Mouse (Mus musculus): Measurements from ENCODE around the gene Mpi. TPM values are rescaled to one million over a fixed set of nuclear protein-coding genes. Genes with fewer than 3 reads are reported as not detected.

Mpi gene
- polyA plus RNA-seq, 1 experiment from 2014 or later = 64.7 TPM

DNA sequence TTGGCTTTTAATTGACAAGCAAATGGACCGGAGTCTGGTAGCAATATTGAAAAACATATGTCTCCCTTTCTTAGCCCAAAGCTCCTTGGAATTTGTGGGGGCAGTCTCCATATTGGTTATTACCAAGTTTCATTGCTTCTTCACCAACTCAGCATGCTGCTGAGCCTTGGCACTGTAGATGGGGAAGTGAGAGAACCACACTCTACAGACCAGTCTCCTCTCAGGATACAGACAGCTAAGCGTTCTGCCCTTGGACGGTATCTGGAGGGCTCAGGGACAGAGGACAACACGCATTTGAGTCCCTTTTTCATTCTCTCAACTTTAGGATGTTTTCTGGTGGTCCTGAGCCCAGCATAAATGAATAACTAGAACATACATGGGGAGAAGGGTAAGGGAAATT is 6.1 kb upstream of the Mpi start:
- no peak for DNase-seq (ENCODE audit: low spot score)
- no peaks in the 10 kb centered on the region for H3K9me3 ChIP-seq (replicated peaks)
- H3K4me1 ChIP-seq = peaks cover 37% of the 10 kb centered on the region
- H3K27ac ChIP-seq (replicated peaks) = no peak overlapping the region
- no peak overlapping the region for H3K4me3 ChIP-seq
- 86% methylated on average over 4 of the region's 4 CpGs for WGBS
- H3K27me3 ChIP-seq (ENCODE audit: low read depth, poor library complexity, severe bottlenecking) = no peaks in the 10 kb centered on the region
- no peaks in the 10 kb centered on the region for H3K36me3 ChIP-seq

- 85% methylated on average over 3 of the region's 3 CpGs for WGBS
- no peak overlapping the region for H3K4me3 ChIP-seq
- H3K27me3 ChIP-seq (ENCODE audit: low read depth, poor library complexity, severe bottlenecking) = no peaks in the 10 kb centered on the region
- H3K27ac ChIP-seq (replicated peaks) = no peak overlapping the region
- H3K36me3 ChIP-seq = no peaks in the 10 kb centered on the region
- no peaks in the 10 kb centered on the region for H3K9me3 ChIP-seq (replicated peaks)
- peaks cover 39% of the 10 kb centered on the region for H3K4me1 ChIP-seq
- DNase-seq (ENCODE audit: low spot score) = no peak
Measured at GRCm38 (mm10) chr9:57557215-57557614, 4.7 kb upstream of the Mpi start.

DNA sequence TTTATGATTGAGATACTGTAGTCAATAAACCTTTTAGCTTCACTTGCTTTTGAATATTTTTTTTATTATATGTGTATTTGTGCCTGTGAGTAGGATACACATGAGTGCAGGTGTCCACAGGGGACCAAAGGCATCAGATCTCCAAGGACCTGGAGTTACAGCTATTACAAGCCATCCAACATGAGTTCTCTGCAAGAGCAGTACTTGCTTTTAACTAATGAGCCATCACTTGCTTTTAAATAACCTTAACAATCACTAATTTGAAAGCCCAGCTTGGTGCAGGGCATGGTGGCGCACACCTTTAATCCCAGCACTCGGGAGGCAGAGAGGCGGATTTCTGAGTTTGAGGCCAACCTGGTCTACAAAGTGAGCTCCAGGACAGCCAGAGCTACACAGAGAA is 2.2 kb upstream of the Mpi start:
- WGBS = 47% methylated on average over 3 of the region's 3 CpGs
- Histone ChIP-seq H3K9me3 (replicated peaks) (no peaks in the 10 kb centered on the region), H3K4me3 (no peak overlapping the region), H3K4me1 (peaks cover 32% of the 10 kb centered on the region), H3K27ac (replicated peaks) (no peak overlapping the region), H3K36me3 (peaks cover 10% of the 10 kb centered on the region), H3K27me3 (ENCODE audit: low read depth, poor library complexity, severe bottlenecking) (no peaks in the 10 kb centered on the region)
- no peak for DNase-seq (ENCODE audit: low spot score)

DNA sequence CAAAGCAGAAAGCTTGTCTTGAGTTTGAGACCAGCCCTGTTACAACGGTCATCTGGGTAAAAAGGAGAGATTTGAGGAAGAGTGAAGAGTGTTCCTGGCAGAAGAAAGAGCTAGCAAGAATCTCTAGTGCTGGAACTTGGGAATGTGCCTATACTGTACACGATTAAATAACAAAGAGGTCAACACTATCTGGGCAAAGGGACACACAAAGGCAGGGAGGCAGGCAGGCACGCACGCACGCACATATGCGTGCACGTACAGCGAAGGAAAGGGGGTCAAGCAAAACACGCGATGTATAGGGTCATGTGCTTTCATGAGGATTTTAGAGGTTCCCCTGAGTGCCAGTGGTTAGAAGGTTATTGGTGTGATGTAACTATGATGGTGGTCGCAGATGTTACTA is 556 bp upstream of the Mpi start:
- Histone ChIP-seq H3K9me3 (replicated peaks) (no peaks in the 10 kb centered on the region), H3K4me1 (peaks cover 32% of the 10 kb centered on the region), H3K4me3 (peak overlapping the region; percentile 69; the same call in 1 of the 2 replicates), H3K36me3 (peaks cover 27% of the 10 kb centered on the region), H3K27me3 (ENCODE audit: low read depth, poor library complexity, severe bottlenecking) (no peaks in the 10 kb centered on the region), H3K27ac (replicated peaks) (no peak overlapping the region)
- WGBS = 72% methylated on average over 11 of the region's 11 CpGs
- DNase-seq (ENCODE audit: low spot score) = no peak

DNA sequence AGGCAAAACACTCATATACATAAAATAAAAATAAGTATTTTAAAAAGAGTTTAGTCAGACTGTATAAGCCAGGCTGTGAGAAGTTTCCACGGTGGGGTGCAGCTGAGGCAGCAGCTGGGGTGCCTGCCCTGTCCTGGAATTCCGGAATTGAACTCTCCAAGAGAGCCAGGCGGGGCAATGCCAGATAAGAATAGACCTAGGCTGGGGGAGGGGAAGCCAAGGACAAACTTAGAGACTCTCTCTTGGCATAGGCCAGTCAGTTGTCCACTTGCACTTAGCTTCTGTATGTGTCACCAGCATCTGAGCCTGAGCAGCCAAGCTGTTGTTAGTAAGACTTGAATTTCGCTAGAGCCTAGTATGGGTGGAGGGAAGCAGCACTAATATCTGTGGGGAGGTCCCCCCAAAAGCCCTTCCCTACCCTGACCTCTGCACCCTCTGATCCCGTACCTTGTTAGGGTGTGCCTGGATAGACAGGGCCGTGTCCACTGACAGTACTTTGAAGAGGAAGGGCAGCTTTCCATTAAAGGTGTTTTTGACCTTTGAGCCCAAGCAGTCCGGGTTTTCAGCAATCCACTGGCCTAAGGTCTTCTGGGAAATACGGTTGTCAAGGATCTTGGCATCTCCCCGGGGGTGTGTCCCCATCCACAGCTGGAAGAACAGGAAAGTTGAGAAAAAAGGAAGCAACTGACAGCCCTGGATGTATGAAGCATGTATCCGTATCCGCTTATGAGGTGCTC is 2.3 kb downstream of the Mpi start:
- Histone ChIP-seq H3K4me1 (peaks cover 32% of the 10 kb centered on the region), H3K27ac (replicated peaks) (no peak overlapping the region), H3K27me3 (ENCODE audit: low read depth, poor library complexity, severe bottlenecking) (no peaks in the 10 kb centered on the region), H3K36me3 (peaks cover 55% of the 10 kb centered on the region), H3K4me3 (no peak overlapping the region), H3K9me3 (replicated peaks) (no peaks in the 10 kb centered on the region)
- no peak for DNase-seq (ENCODE audit: low spot score)
- 92% methylated on average over 11 of the region's 11 CpGs for WGBS

- DNase-seq (ENCODE audit: low spot score) = no peak
- Histone ChIP-seq H3K4me1 (peaks cover 24% of the 10 kb centered on the region), H3K36me3 (peaks cover 66% of the 10 kb centered on the region), H3K4me3 (no peak overlapping the region), H3K9me3 (replicated peaks) (no peaks in the 10 kb centered on the region), H3K27me3 (ENCODE audit: low read depth, poor library complexity, severe bottlenecking) (no peaks in the 10 kb centered on the region), H3K27ac (replicated peaks) (no peak overlapping the region)
- WGBS = 96% methylated on average over 4 of the region's 4 CpGs
Measured at GRCm38 (mm10) chr9:57549186-57549585, 3.4 kb downstream of the Mpi start.

DNA sequence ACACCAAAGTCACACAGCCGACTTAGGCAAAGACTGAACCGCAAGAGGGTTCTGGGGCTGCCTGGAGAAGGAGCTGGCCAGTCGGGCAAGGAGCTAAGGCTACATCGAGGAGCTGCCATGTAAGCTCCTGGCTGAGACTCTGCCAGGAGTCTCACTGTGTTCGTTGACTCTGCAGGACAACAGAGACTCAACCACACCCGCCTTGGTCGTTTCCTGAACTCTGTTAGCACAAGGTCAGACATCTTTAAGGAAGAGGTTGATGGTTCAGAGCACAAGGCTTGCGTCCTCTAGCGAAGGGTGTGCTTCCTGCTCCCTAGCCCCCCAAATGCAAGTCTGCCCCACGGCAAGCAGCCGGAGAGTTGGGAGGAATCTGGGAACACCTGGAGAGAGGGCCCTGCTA is 4.7 kb downstream of the Mpi start:
- Histone ChIP-seq H3K27ac (replicated peaks) (no peak overlapping the region), H3K36me3 (peaks cover 79% of the 10 kb centered on the region), H3K27me3 (ENCODE audit: low read depth, poor library complexity, severe bottlenecking) (no peaks in the 10 kb centered on the region), H3K4me3 (no peak overlapping the region), H3K4me1 (peaks cover 12% of the 10 kb centered on the region), H3K9me3 (replicated peaks) (no peaks in the 10 kb centered on the region)
- no peak for DNase-seq (ENCODE audit: low spot score)
- WGBS = 89% methylated on average over 11 of the region's 11 CpGs

GRCm38 (mm10) chr9:57547287-57547686 is 5.3 kb downstream of the Mpi start:
- no peaks in the 10 kb centered on the region for H3K9me3 ChIP-seq (replicated peaks)
- no peaks in the 10 kb centered on the region for H3K27me3 ChIP-seq (ENCODE audit: low read depth, poor library complexity, severe bottlenecking)
- H3K4me3 ChIP-seq = no peak overlapping the region
- no peak overlapping the region for H3K27ac ChIP-seq (replicated peaks)
- DNase-seq (ENCODE audit: low spot score) = no peak
- H3K36me3 ChIP-seq = peaks cover 85% of the 10 kb centered on the region
- 89% methylated on average over 5 of the region's 5 CpGs for WGBS
- H3K4me1 ChIP-seq = peaks cover 9% of the 10 kb centered on the region

DNA sequence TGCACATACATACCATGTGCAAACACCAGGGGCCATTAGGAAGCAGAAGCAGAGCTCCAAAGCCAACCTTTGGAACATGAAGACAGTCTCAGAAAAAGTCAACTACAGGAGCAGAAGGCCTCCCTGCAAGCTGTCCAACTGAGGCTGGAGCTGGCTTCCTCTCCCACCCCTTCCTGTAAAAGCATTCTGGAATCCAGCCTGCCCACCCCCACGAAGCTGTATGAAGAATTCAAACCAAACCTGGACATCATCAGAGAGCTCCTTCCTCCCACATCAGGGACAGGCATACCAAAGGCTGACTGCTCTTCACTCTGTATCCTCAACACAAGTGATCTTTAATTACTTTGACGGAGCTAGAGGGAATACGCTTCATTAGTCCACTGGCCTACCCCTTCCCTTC is 8.6 kb downstream of the Mpi start:
- no peaks in the 10 kb centered on the region for H3K9me3 ChIP-seq (replicated peaks)
- H3K36me3 ChIP-seq = peaks cover 100% of the 10 kb centered on the region
- no peak overlapping the region for H3K4me3 ChIP-seq
- no peak for DNase-seq (ENCODE audit: low spot score)
- H3K27ac ChIP-seq (replicated peaks) = no peak overlapping the region
- whole genome bisulfite sequencing = 84% methylated on average over 3 of the region's 3 CpGs
- H3K4me1 ChIP-seq = peaks cover 7% of the 10 kb centered on the region
- no peaks in the 10 kb centered on the region for H3K27me3 ChIP-seq (ENCODE audit: low read depth, poor library complexity, severe bottlenecking)

- Histone ChIP-seq H3K4me1 (peaks cover 27% of the 10 kb centered on the region), H3K4me3 (no peak overlapping the region), H3K27me3 (ENCODE audit: low read depth, poor library complexity, severe bottlenecking) (no peaks in the 10 kb centered on the region), H3K36me3 (peaks cover 78% of the 10 kb centered on the region), H3K27ac (replicated peaks) (no peak overlapping the region), H3K9me3 (replicated peaks) (no peaks in the 10 kb centered on the region)
- WGBS = 33% methylated on average over 1 of the region's 1 CpGs
- peak; percentile 44 for DNase-seq (ENCODE audit: low spot score)
Measured at GRCm38 (mm10) chr9:57541312-57541711, 11.3 kb downstream of the Mpi start.

- no peak overlapping the region for H3K27ac ChIP-seq (replicated peaks)
Measured at GRCm38 (mm10) chr9:57539550-57539949, 13.0 kb downstream of the Mpi start.

GRCm38 (mm10) chr9:57537728-57538181 is 14.8 kb downstream of the Mpi start:
- peaks cover 65% of the 10 kb centered on the region for H3K36me3 ChIP-seq
- peak overlapping the region; percentile 95 for H3K27ac ChIP-seq (replicated peaks)
- 0% methylated on average over 24 of the region's 24 CpGs for WGBS
- no peak for DNase-seq (ENCODE audit: low spot score)
- H3K4me3 ChIP-seq = peak overlapping the region; percentile 93
- H3K4me1 ChIP-seq = peaks cover 27% of the 10 kb centered on the region
- no peaks in the 10 kb centered on the region for H3K27me3 ChIP-seq (ENCODE audit: low read depth, poor library complexity, severe bottlenecking)
- H3K9me3 ChIP-seq (replicated peaks) = no peaks in the 10 kb centered on the region

More at GRCm38 (mm10) chr9:57539550-57539949, 13.0 kb downstream of the Mpi start:
- no peak overlapping the region for H3K4me3 ChIP-seq
- 95% methylated on average over 2 of the region's 2 CpGs for WGBS
- no peaks in the 10 kb centered on the region for H3K9me3 ChIP-seq (replicated peaks)
- DNase-seq (ENCODE audit: low spot score) = no peak
- H3K36me3 ChIP-seq = peaks cover 65% of the 10 kb centered on the region
- H3K27me3 ChIP-seq (ENCODE audit: low read depth, poor library complexity, severe bottlenecking) = no peaks in the 10 kb centered on the region
- peaks cover 27% of the 10 kb centered on the region for H3K4me1 ChIP-seq

GRCm38 (mm10) chr9:57537044-57537727 is 15.4 kb downstream of the Mpi start, which contains the start of gene Fam219b:
Fam219b (plus strand) TSS chr9:57537528.
- WGBS = 2% methylated on average over 45 of the region's 45 CpGs
- peak within 1 kb of the TSS; percentile 93 for H3K4me3 ChIP-seq
- peaks cover 65% of the 10 kb centered on the region for H3K36me3 ChIP-seq

More at GRCm38 (mm10) chr9:57537044-57537727, 15.4 kb downstream of the Mpi start, which contains the start of gene Fam219b:
- Histone ChIP-seq H3K27me3 (ENCODE audit: low read depth, poor library complexity, severe bottlenecking) (no peaks in the 10 kb centered on the region), H3K27ac (replicated peaks) (peak within 1 kb of the TSS; percentile 95), H3K9me3 (replicated peaks) (no peaks in the 10 kb centered on the region), H3K4me1 (peaks cover 27% of the 10 kb centered on the region)
- peak; percentile 88 for DNase-seq (ENCODE audit: low spot score)

Measured in midbrain, embryonic 10.5 days (tissue).